Mouse (Mus musculus): ENCODE data around the gene Olfr1507. TPM values are rescaled to one million over a fixed set of nuclear protein-coding genes. Genes with fewer than 3 reads are reported as not detected.

The Olfr1507 gene
- polyA plus RNA-seq (2017; shearing (Covaris generic)): under 1 TPM in 1 of 3 experiments, not detected in 2; 0.63 TPM

DNA sequence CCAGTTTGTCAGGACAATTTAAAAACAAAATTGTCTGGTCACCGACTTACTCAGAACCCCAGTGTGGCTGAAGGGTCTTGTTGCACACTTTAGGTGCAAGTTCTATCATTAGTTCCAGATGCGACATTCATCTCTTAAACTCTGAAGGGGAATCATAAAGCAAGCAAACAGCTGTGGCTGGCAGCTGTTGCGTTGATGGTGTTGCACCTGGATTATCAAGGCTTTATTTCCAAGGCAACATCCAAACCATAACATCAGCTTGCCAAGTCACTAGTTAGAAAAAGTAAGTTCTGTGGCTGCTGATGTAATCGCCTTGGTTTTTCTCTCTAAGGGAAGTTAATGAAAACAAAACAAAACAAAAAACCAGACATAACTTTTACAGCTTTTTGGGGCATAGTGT is at the start of gene Olfr1507:
TSS of gene Olfr1507 (minus strand) at position 234 of the 400 bp plus-strand sequence.
- no peak for ATAC-seq

DNA sequence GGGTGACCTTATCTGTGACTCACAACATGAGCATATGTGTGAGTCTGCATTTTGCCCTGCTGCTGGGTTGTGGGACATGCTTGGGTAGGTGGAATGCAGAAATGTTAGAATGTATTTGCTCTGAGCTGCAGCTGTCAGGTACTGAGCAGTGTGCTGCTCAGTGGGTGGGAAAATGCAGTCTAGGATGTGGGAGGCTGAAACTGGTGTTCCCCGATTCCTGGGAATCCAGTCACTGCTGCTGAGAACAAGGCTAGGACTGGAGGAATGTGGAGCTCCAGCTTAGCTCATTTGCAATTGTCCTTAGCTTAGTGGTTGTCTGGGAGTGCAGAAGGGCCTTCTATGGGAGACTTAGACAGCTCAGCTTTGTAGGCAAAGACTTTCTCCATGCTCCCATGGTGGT is 37.8 kb upstream of the Olfr1507 start:
- ATAC-seq: no peak

GRCm38 (mm10) chr14:52524952-52525351 is 29.4 kb upstream of the Olfr1507 start:
- ATAC-seq: no peak

DNA sequence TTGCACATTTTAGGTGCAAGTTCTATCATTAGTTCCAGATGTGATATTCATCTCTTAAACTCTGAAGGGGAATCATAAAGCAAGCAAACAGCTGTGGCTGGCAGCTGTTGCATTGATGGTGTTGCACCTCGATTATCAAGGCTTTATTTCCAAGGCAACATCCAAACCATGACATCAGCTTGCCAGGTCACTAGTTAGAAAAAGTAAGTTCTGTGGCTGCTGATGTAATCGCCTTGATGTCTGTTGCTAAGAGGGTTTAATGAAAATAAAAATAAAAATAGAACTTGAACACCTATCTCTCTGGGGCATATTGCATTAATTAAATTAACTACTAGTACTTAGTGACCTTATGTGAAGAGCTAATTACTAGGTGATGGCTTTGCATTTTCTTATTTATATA is 28.2 kb downstream of the Olfr1507 start, which contains the start of gene Olfr1508:
TSS of gene Olfr1508 (minus strand) at position 101 of the 400 bp plus-strand sequence.
- ATAC-seq: no peak

DNA sequence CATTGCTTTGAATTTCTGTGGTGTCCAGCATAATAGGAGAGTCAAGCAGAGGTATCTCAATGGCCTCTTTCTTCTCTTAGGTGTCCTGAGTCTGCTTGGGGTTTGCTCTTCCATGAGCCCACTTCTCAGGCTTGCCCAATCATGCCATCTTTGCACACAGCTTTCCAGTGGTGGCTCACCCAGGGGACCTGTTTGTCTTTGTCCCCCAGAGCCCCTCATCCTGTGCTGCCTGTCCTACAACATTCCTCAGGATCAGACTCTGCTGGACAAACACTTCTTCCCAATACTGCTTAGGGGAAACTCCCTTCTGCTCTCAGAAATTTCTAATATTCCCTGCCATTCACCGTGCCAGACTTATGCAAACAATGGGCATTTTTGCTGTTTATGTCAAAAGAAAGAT is 29.8 kb downstream of the Olfr1507 start:
- ATAC-seq: no peak

DNA sequence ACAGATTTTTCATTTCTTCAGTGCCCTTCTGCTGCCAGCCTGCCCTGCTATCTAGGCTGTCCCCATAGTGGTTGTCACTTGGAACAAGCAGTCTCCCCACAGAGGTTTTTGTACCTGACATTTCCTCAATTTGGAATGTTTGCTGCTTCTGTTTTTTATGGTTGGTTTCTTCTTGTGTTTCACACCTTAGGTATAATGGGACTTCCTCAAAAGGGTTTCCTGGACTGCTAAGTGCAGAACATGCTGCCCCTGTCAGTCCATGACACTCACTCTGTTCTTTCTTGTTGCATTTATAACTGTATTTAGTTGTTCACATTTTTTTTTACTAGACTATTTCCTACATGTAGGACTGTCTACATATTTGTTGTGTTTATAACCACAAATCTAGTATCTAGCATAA is 33.6 kb downstream of the Olfr1507 start:
- no peak for ATAC-seq

DNA sequence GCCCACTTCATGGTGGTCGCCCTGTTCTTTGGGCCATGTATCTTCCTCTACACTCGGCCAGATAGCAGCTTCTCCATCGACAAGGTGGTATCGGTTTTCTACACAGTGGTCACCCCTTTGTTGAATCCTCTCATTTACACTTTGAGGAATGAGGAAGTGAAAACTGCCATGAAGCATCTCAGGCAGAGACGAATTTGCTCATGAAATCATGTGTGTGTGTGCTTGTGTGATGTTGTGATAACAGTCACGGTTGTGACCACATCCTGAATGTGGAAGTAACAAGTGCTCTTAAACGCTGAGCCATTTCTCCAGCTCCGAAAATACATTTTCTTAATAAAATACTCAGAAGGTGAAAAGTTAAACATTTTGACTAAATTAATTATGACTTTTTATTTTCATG is 44.4 kb downstream of the Olfr1507 start:
- no peak for ATAC-seq

- ATAC-seq: no peak
Measured at GRCm38 (mm10) chr14:52442690-52443089, 52.9 kb downstream of the Olfr1507 start, which contains the start of gene Olfr1509. Gene Olfr1509 (plus strand): TSS chr14:52442990.

Other genes with a start within 250 kb of the Olfr1507 start
- gene Chd8, start 238.0 kb downstream of the Olfr1507 start, polyA plus RNA-seq (2017; shearing (Covaris generic)): 10 to 100 TPM; 61.5 to 84.9 (median 76.6) TPM
- 10 to 100 TPM; 72.4 to 95.3 (median 75.9) TPM for gene Tox4, start 216.6 kb downstream of the Olfr1507 start, polyA plus RNA-seq (2017; shearing (Covaris generic))
- gene Rab2b, start 216.2 kb downstream of the Olfr1507 start, polyA plus RNA-seq (2017; shearing (Covaris generic)): 10 to 100 TPM; 17.2 to 25.9 (median 23.6) TPM
- gene Mettl3, start 190.6 kb downstream of the Olfr1507 start, polyA plus RNA-seq (2017; shearing (Covaris generic)): 10 to 100 TPM; 37.5 to 63.7 (median 40.4) TPM
- 1 to 10 TPM; 1.5 to 4.4 (median 3.9) TPM for gene Sall2, start 167.0 kb downstream of the Olfr1507 start, polyA plus RNA-seq (2017; shearing (Covaris generic))
- not detected for gene Olfr1513, start 139.3 kb downstream of the Olfr1507 start, polyA plus RNA-seq (2017; shearing (Covaris generic))
- gene Olfr1512, start 116.6 kb downstream of the Olfr1507 start, polyA plus RNA-seq (2017; shearing (Covaris generic)): not detected
- not detected for gene Olfr1511, start 98.4 kb downstream of the Olfr1507 start, polyA plus RNA-seq (2017; shearing (Covaris generic))
- under 1 TPM in 1 of 3 experiments, not detected in 2; 0.17 TPM for gene Olfr1510, start 81.4 kb downstream of the Olfr1507 start, polyA plus RNA-seq (2017; shearing (Covaris generic))
- gene Olfr1509, start 52.8 kb downstream of the Olfr1507 start, polyA plus RNA-seq (2017; shearing (Covaris generic)): not detected
- gene Olfr1508, start 28.3 kb downstream of the Olfr1507 start, polyA plus RNA-seq (2017; shearing (Covaris generic)): not detected

Measured in inflammation-experienced regulatory T-cells, adult 6 months (primary cell).